Mouse (Mus musculus): ENCODE measurements around the gene Ppat.
"Not testable (repeated sequence)": the region's sequence is repeated elsewhere in the genome, so short reads cannot be mapped to it uniquely, and the experiment has no call there.

Gene Ppat

DNA sequence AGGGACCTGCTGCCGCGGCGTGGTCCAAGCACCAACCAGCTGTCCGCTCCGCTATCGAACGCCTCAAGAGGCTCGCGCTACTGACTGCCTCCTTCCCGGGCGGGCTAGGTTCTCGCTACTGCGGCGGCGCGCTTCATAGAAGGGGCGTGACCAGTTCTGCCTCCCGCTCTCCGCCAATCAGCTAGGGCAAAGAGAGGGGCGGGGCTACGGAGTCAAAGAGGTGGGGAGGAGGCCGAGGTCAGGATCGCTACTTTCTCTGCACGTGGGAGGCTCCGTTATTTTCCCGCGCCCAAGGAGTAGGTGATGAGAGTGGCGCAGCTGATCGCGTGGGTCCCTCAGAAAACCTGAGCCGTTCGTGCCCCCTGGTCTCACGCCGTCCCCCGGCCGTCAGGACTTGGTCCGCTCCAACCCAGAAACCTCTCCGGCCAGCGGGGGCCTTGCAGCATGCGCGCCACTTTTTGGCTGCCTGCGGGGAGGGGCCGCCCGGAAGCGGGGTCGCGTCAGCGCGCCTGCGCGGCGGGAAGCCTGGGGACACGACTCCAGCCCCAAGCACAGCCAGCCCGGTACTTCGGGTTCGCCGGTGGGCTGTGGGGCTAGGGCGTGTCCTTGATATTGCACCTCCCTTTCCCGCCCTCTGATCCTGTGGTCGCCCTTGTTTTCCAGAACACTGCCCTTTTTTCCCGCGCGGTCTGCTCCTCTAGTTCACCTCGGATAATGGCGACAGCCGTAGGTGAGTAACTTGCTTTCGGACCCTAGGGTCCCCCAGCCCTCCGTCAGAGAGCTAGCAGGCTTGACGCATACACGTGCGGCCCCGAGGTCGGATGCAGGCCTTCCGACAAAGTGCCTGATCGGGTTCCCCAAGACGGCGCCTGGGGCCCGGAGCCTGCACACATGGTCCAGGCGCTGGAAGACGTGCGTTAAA, at the start of gene Ppat, which contains the start of gene Paics:
Gene Ppat (minus strand): TSS at position 473 of the 922 bp plus-strand sequence.
Gene Paics (plus strand): TSS at position 202 of the 922 bp plus-strand sequence.
- peak; percentile 95 to 96 for DNase-seq (ENCODE audit: low spot score in 2 of 2)

DNA sequence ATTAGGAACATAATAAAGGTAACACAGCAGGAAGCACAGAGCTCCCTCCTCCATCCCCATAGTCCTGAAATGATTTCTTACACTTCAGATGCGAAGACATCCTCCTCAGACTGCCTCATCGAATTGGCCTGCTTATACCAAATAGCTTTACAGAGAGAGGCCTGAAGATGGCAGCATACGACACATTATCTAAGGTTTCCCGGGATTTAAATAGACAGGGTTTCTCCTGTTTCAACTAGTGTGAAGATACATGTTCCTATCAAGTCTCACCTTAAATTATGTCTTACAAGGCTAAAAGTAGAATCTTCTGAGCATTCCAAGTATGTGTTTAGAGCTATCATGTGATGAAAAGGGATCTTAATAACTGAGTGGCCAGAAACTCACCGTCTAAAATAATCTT, 47.0 kb upstream of the Ppat start:
- DNase-seq (ENCODE audit: low spot score in 2 of 2): no peak

GRCm38 (mm10) chr5:76993174-76993814, 41.9 kb upstream of the Ppat start:
- no peak for DNase-seq (ENCODE audit: low spot score in 2 of 2)

DNA sequence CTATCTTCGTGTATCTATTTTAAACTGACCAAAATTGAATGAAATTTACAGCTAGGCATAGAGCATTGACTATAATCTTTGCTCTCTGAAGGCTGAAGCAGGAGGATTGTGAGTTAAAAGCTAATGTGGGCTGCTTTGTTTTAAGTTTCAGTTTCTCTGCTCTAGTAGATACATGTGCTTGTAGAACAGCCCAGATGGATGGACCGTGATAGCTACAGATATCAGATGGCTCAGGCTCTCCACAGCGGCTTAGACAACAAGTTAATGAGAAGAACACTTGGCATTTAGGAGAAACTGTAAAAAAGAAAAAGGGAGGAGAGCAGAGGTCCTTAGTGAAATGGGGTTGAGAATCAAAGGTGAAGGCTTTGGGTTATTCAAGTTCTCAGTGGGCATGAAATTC, 39.4 kb upstream of the Ppat start:
- no peak for DNase-seq (ENCODE audit: low spot score in 2 of 2)

DNA sequence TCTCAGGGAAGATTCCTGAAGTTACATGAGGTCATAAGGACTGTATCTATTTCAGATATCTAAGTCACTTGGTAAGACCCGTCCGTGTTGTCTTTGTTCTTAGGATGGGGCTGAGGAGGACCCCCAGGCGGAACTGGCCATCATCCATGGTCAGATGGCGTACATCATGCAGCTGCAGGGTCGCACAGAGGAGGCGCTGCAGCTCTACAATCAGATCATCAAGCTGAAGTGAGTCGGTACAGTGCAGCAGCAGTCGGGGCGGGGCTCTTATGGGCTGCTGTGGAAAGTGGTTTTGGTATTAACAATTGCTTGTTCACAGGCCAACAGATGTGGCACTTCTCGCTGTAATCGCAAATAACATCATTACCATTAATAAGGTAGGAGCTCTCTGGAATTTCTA, 32.6 kb upstream of the Ppat start:
- no peak for DNase-seq (ENCODE audit: low spot score in 2 of 2)

DNA sequence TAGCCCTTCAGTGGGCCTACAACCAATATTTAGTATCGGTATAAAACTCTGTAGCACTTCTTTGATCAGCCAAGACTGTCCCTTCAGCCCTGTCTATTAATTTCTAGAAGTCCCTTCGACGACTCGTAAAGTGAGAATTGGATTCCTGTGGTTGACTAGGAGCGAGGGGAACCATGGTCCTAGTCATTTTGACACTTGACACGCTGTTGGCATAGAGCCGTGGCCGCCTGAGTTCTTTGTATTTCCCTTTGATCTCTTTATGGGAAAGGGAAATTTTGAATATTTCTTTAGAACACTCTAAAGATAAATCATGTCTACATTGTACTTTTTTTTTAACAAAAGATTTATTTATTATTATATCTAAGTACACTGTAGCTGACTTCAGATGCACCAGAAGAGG, 24.4 kb upstream of the Ppat start:
- no peak for DNase-seq (ENCODE audit: low spot score in 2 of 2)

DNA sequence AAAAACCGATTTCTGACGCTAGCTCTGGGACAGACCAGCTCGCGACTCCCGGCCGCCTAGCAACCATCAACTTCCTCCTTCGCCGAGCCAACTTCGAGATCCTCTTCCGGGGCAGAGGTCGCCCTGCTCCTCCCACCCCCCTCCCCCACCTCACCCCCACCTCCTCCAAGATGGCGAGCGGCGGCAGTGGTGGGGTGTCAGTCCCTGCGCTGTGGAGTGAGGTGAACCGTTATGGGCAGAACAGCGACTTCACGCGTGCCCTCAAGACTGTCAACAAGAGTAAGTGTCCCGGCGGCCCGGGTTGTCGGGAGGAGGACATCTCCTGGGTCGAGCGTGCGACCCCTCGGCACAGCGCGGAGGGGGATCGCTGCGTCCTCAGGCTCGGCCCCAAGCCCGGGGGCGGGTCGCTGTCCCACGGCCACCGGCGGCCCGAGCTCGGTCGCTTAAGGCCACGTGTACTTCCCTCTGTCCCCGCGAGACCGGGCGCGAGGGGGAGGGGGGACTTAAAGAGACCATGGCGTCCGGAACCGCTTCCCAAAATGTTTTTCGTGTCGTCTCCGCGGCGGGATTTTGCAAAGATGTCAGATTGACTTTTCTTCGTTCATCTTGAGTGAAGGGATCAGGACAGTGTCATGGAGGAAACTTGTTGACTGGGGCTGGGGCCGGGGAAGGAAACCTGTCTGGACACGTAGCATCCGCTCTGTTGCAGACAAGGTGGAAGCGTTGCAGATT, 23.3 kb upstream of the Ppat start, which contains the start of gene Srp72:
Gene Srp72 (plus strand): TSS at position 130 of the 732 bp plus-strand sequence.
- DNase-seq (ENCODE audit: low spot score in 2 of 2): peak; percentile 64 to 69

- no peak for DNase-seq (ENCODE audit: low spot score in 2 of 2)
These were observed 22.8 kb upstream of the Ppat start for GRCm38 (mm10) chr5:76974207-76974553.

DNA sequence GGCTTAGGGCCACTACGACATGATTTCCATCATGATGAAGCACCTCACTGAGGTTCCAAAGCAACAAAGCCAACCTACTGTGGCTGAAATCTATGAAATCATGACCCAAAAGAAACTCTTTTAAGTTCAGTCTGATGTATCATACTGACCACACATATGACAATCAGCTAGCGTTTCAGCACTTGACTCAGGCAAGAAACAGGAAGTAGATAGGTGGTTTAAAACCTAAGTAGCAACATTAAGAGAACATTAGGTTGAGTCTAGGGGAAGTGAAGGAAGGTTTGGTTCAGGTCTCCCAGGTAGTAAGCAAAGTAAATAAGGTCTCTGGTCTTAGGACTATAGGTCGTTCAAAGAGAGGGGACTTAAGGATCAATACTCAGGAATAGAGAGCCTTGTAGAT, 22.1 kb upstream of the Ppat start:
- DNase-seq (ENCODE audit: low spot score in 2 of 2): no peak

- DNase-seq (ENCODE audit: low spot score in 2 of 2): not testable (repeated sequence)
These were observed 19.7 kb upstream of the Ppat start for GRCm38 (mm10) chr5:76971115-76971514.

- no peak for DNase-seq (ENCODE audit: low spot score in 2 of 2)
These were observed 17.9 kb upstream of the Ppat start for GRCm38 (mm10) chr5:76969250-76969649.

DNA sequence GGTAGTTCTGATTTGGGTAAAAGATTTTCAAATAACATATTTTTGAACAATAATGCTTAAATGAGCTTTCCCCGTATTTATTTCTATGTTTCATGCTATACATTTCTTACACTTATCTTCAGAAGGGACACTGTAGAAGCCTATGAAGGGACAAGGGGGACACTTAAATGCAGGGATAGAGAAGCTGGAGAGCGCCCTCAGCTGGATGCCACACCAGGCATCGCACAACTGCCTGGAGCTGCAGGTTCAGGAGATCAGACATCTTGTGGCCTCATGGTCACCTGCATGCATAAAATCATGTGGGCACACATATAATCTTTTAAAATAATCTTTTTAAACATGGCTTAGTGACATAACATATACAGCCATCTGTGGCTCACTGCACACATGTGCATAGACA, 13.3 kb upstream of the Ppat start:
- no peak for DNase-seq (ENCODE audit: low spot score in 2 of 2)

- no peak for DNase-seq (ENCODE audit: low spot score in 2 of 2)
These were observed 11.2 kb upstream of the Ppat start for GRCm38 (mm10) chr5:76962545-76962944.

GRCm38 (mm10) chr5:76959587-76959986, 8.2 kb upstream of the Ppat start:
- DNase-seq (ENCODE audit: low spot score in 2 of 2): no peak

GRCm38 (mm10) chr5:76957954-76958353, 6.6 kb upstream of the Ppat start:
- no peak for DNase-seq (ENCODE audit: low spot score in 2 of 2)

DNA sequence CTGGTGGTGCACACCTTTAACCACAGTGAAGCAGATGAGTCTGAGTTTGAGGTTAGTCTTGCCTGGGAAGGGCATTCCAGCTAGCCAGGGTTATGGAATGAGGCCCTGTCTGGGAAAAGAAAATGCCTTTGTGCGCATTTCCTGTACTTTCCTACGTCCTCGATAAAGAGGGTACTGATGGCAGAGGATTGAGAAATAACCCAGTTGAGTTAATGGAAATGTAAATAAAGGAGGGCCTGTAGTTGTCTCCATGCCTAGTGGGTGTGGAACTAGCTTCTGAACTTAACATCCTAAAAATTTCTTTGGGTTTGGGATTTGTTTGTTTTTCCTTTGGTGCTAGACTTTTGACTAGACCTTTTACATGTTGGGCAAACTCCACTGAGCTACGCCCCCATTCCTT, 4.1 kb upstream of the Ppat start:
- DNase-seq (ENCODE audit: low spot score in 2 of 2): no peak

- DNase-seq (ENCODE audit: low spot score in 2 of 2): no peak
These were observed 3.0 kb upstream of the Ppat start for GRCm38 (mm10) chr5:76954271-76954900.

- no peak for DNase-seq (ENCODE audit: low spot score in 2 of 2)
These were observed 2.4 kb upstream of the Ppat start for GRCm38 (mm10) chr5:76953794-76954193.

- DNase-seq (ENCODE audit: low spot score in 2 of 2): no peak
These were observed 998 bp upstream of the Ppat start for GRCm38 (mm10) chr5:76952112-76953040.

DNA sequence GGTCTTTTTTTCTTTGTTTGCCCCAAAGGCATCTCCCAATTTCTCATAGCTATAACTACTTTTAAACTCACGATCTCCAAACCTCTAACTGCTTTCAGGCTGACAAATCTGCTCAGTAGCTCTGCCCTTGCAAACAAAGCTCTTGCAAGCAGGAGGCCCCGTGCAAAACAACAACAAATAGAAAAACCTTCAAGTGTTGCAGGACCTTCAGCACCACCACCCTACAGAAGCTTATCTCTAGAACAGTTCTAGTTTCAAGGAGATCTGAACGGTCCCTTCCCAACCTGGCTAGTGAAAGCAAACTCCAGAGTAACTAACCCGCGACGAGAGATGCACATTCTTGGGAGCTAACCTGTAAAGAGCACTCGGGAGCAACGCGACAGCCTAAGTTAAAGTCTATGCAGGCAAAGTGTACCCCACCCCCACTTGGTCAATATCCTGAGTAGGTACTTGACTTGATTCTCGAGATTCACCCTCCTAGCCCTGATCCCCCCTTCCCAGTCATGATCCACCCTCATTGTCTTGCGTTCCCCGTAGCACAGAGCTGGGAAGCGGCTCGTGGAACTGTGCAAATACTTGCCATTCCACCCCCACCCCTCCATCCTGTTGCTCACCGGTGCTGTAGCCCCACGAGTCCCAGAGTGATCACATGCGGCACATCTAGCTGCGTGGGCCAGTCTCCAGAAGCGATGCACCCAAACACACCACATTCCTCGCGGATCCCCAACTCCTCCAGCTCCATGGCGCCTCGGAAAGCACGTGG, 854 bp downstream of the Ppat start:
- no peak for DNase-seq (ENCODE audit: low spot score in 2 of 2)
